ENCODE assay signal across 15 mouse cellular contexts in genomic region chr8:125920281-125920680, GRCm38 (mm10). TPM values are rescaled to one million over a fixed set of nuclear protein-coding genes. Genes with fewer than 3 reads are reported as not detected.
DNase-seq lines count a peak whose midpoint lies in the region; ATAC-seq and TF ChIP-seq lines count a peak whose summit lies in the region.
"Had no signal": no experiment of that assay in that cellular context is flagged by ENCODE, and none has a peak within 500 bp of the region (broad histone marks: within the 10 kb centered on the region; RNA-seq: fewer than 3 reads in every experiment).

No protein-coding gene starts in this region.

- peak overlapping the region; percentile 47 for H3K27ac ChIP-seq in kidney, adult 2 months (ENCODE audit: insufficient read depth, low read depth, low read length)
- no peak overlapping the region for H3K27ac ChIP-seq in midbrain, postnatal 0 days (ENCODE audit: low read depth, low read length)
- H3K27ac ChIP-seq in midbrain, embryonic 15.5 days = no peak overlapping the region
- H3K27ac ChIP-seq in forebrain, embryonic 15.5 days (replicated peaks) = 0 out of 2 replicates have a peak overlapping the region, but pooled peaks have one; percentile 57
- H3K27ac ChIP-seq in limb, embryonic 14.5 days (replicated peaks; ENCODE audit: low read depth, low read length) = peak overlapping the region; percentile 29; the same call in 1 of the 2 replicates
- no peak overlapping the region for H3K27ac ChIP-seq in layer of hippocampus, adult 2 months
- H3K27ac ChIP-seq: embryonic facial prominence, embryonic 13.5 days; heart, embryonic 13.5 days; liver, embryonic 14.5 days had no signal

- no peak overlapping the region for H3K4me3 ChIP-seq in kidney, adult 2 months (ENCODE audit: insufficient read depth, low read depth, low read length)
- H3K4me3 ChIP-seq in midbrain, postnatal 0 days (ENCODE audit: low read depth, low read length) = no peak overlapping the region
- no peak overlapping the region for H3K4me3 ChIP-seq in midbrain, embryonic 15.5 days
- no peak overlapping the region for H3K4me3 ChIP-seq in forebrain, embryonic 15.5 days
- H3K4me3 ChIP-seq in limb, embryonic 14.5 days (replicated peaks; ENCODE audit: low read length) = no peak overlapping the region
- H3K4me3 ChIP-seq in layer of hippocampus, adult 2 months = no peak overlapping the region
- H3K4me3 ChIP-seq: embryonic facial prominence, embryonic 13.5 days; heart, embryonic 13.5 days had no signal

- DNase-seq in kidney, adult 2 months = no peak
- no peak for DNase-seq in kidney, adult 11 months
- DNase-seq in midbrain, postnatal 0 days (ENCODE audit: low spot score) = peak; percentile 10
- no peak for DNase-seq in limb, embryonic 14.5 days (ENCODE audit: low spot score)
- no peak for DNase-seq in layer of hippocampus, adult 2 months (ENCODE audit: low spot score in 2 of 2)
- no peak for DNase-seq in heart, postnatal 25 days (ENCODE audit: low spot score)
- DNase-seq: cerebellum, adult 11 months; gastrocnemius, postnatal 36 days had no signal

- H3K4me1 ChIP-seq in kidney, adult 2 months (ENCODE audit: control insufficient read depth, insufficient read depth, low read length) = peaks cover 30% of the 10 kb centered on the region
- H3K4me1 ChIP-seq in midbrain, postnatal 0 days (ENCODE audit: insufficient read depth, low read length) = no peaks in the 10 kb centered on the region
- H3K4me1 ChIP-seq in midbrain, embryonic 15.5 days = no peaks in the 10 kb centered on the region
- H3K4me1 ChIP-seq in forebrain, embryonic 15.5 days = 0 out of 2 replicates have a peak, but pooled peaks cover 4% of the 10 kb centered on the region
- H3K4me1 ChIP-seq in limb, embryonic 14.5 days (ENCODE audit: control insufficient read depth, insufficient read depth, low read length) = 0 out of 2 replicates have a peak, but pooled peaks cover 5% of the 10 kb centered on the region

- intact Hi-C loops in heart, postnatal 25 days (cut with DNase I) = no loop called here

- H3K9me3 ChIP-seq in midbrain, postnatal 0 days (ENCODE audit: low read length) = no peaks in the 10 kb centered on the region
- H3K9me3 ChIP-seq in midbrain, embryonic 15.5 days = no peaks in the 10 kb centered on the region
- H3K9me3 ChIP-seq in forebrain, embryonic 15.5 days = no peaks in the 10 kb centered on the region
- no peaks in the 10 kb centered on the region for H3K9me3 ChIP-seq in limb, embryonic 14.5 days (ENCODE audit: control insufficient read depth, low read length)
- H3K9me3 ChIP-seq: embryonic facial prominence, embryonic 13.5 days; heart, embryonic 13.5 days had no signal

- TF ChIP-seq POLR2A in kidney, adult 2 months (IDR thresholded peaks at IDR 0.05; ENCODE audit: low read depth, low read length) = no peak
- TF ChIP-seq POLR2A in limb, embryonic 14.5 days (IDR thresholded peaks at IDR 0.05; ENCODE audit: borderline replicate concordance, extremely low read depth, insufficient read depth, insufficient read length) = no peak

- no peak overlapping the region for H3K4me2 ChIP-seq in midbrain, postnatal 0 days (ENCODE audit: low read depth, low read length, poor library complexity, severe bottlenecking)
- H3K4me2 ChIP-seq in midbrain, embryonic 15.5 days = no peak overlapping the region
- no peak overlapping the region for H3K4me2 ChIP-seq in forebrain, embryonic 15.5 days (replicated peaks)
- H3K4me2 ChIP-seq in limb, embryonic 14.5 days (replicated peaks; ENCODE audit: low read depth, low read length, severe bottlenecking) = no peak overlapping the region
- H3K4me2 ChIP-seq: embryonic facial prominence, embryonic 13.5 days; heart, embryonic 13.5 days had no signal

- TF ChIP-seq CTCF in kidney, adult 2 months (conservative IDR thresholded peaks at IDR 0.05; ENCODE audit: insufficient read depth, insufficient read length, low read depth, low read length) = no peak
- TF ChIP-seq CTCF in midbrain, postnatal 0 days (IDR thresholded peaks at IDR 0.05) = no peak
- no peak for TF ChIP-seq CTCF in layer of hippocampus, adult 2 months (conservative IDR thresholded peaks at IDR 0.05)

- no peak for ATAC-seq in midbrain, postnatal 0 days (ENCODE audit: low FRiP score)
- ATAC-seq in midbrain, embryonic 15.5 days (replicated peaks) = no peak
- ATAC-seq in forebrain, embryonic 15.5 days (replicated peaks) = peak; percentile 76
- no peak for ATAC-seq in limb, embryonic 14.5 days (ENCODE audit: low FRiP score, low read depth)
- ATAC-seq: activated CD4-positive, CD25-positive, alpha-beta regulatory T cell, adult 4 months; CD4-positive, CD25-positive, alpha-beta regulatory T cell, adult 4 months had no signal

- H3K9ac ChIP-seq in midbrain, postnatal 0 days (replicated peaks; ENCODE audit: low read length, poor library complexity, severe bottlenecking) = no peak overlapping the region
- H3K9ac ChIP-seq in midbrain, embryonic 15.5 days = no peak overlapping the region
- H3K9ac ChIP-seq in forebrain, embryonic 15.5 days (replicated peaks) = no peak overlapping the region
- H3K9ac ChIP-seq in limb, embryonic 14.5 days (ENCODE audit: low read depth, low read length, severe bottlenecking) = no peak overlapping the region
- H3K9ac ChIP-seq: embryonic facial prominence, embryonic 13.5 days; heart, embryonic 13.5 days; liver, embryonic 14.5 days had no signal

- H3K36me3 ChIP-seq in kidney, adult 2 months (ENCODE audit: control insufficient read depth, insufficient read depth, low read length) = no peaks in the 10 kb centered on the region
- no peaks in the 10 kb centered on the region for H3K36me3 ChIP-seq in midbrain, postnatal 0 days (ENCODE audit: insufficient read depth, low read length)
- no peaks in the 10 kb centered on the region for H3K36me3 ChIP-seq in midbrain, embryonic 15.5 days (replicated peaks)
- no peaks in the 10 kb centered on the region for H3K36me3 ChIP-seq in forebrain, embryonic 15.5 days
- H3K36me3 ChIP-seq in limb, embryonic 14.5 days (ENCODE audit: control insufficient read depth, insufficient read depth, low read length) = no peaks in the 10 kb centered on the region
- H3K36me3 ChIP-seq: embryonic facial prominence, embryonic 13.5 days; heart, embryonic 13.5 days had no signal

- no peaks in the 10 kb centered on the region for H3K27me3 ChIP-seq in kidney, adult 2 months (replicated peaks; ENCODE audit: control insufficient read depth, insufficient read depth, low read length)
- no peaks in the 10 kb centered on the region for H3K27me3 ChIP-seq in midbrain, postnatal 0 days (ENCODE audit: insufficient read depth, low read length)
- no peaks in the 10 kb centered on the region for H3K27me3 ChIP-seq in midbrain, embryonic 15.5 days (replicated peaks)
- no peaks in the 10 kb centered on the region for H3K27me3 ChIP-seq in forebrain, embryonic 15.5 days
- H3K27me3 ChIP-seq in limb, embryonic 14.5 days (ENCODE audit: control insufficient read depth, insufficient read depth, low read length) = no peaks in the 10 kb centered on the region
- H3K27me3 ChIP-seq: embryonic facial prominence, embryonic 13.5 days; heart, embryonic 13.5 days had no signal

- 61% methylated on average over 10 of the region's 10 CpGs for WGBS in kidney, adult 2 months
- whole genome bisulfite sequencing in midbrain, postnatal 0 days = 75% methylated on average over 10 of the region's 10 CpGs
- 76% methylated on average over 10 of the region's 10 CpGs for WGBS in midbrain, embryonic 15.5 days
- WGBS in forebrain, embryonic 15.5 days = 50% methylated on average over 10 of the region's 10 CpGs
- WGBS in limb, embryonic 14.5 days = 67% methylated on average over 10 of the region's 10 CpGs

RNA-seq across cellular contexts. Expression of gene Map3k21, which starts 10.0 kb away (rescaled TPM):
- 4.4 and 5.0 TPM in 2 replicates for polyA plus RNA-seq in kidney, adult 2 months (2012; rRNA removed)
- 2.8 and 3.5 TPM in 2 replicates for total RNA-seq in midbrain, postnatal 0 days (2014; rRNA removed)
- polyA plus RNA-seq in midbrain, postnatal 0 days (2015; fragmentation: Nextera tagmentation; extraction: Ambion mirVana) = 0.85 and 0.98 TPM in 2 replicates
- 0.60 and 0.72 TPM in 2 replicates for polyA plus RNA-seq in midbrain, embryonic 15.5 days (2015; fragmentation: Nextera tagmentation; extraction: Ambion mirVana)
- 0.20 and 0.50 TPM in 2 replicates for polyA plus RNA-seq in forebrain, embryonic 15.5 days (2015; fragmentation: Nextera tagmentation; extraction: Ambion mirVana)
- 0.47 TPM in 2 replicates for polyA plus RNA-seq in limb, embryonic 14.5 days (2012; rRNA removed)
- polyA plus RNA-seq in limb, embryonic 14.5 days (2014; fragmentation: Nextera tagmentation; extraction: Ambion mirVana) = 0.04 and 0.18 TPM in 2 replicates
- 1 to 10 TPM; 1.5 to 1.7 TPM for total RNA-seq in layer of hippocampus, adult 2 months (2021)
- total RNA-seq in heart, postnatal 25 days (2021) = under 1 TPM; 0.60 to 0.73 TPM
- polyA plus RNA-seq: activated CD4-positive, CD25-positive, alpha-beta regulatory T cell, adult 4 months; CD4-positive, CD25-positive, alpha-beta regulatory T cell, adult 4 months had no signal

RNA-seq across cellular contexts. Expression of gene Pcnx2, which starts 22.2 kb away (rescaled TPM):
- 0.20 and 0.23 TPM in 2 replicates for polyA plus RNA-seq in kidney, adult 2 months (2012; rRNA removed)
- total RNA-seq in midbrain, postnatal 0 days (2014; rRNA removed) = 15.7 and 16.4 TPM in 2 replicates
- polyA plus RNA-seq in midbrain, postnatal 0 days (2015; fragmentation: Nextera tagmentation; extraction: Ambion mirVana) = 2.6 and 3.2 TPM in 2 replicates
- 6.2 and 7.5 TPM in 2 replicates for polyA plus RNA-seq in midbrain, embryonic 15.5 days (2015; fragmentation: Nextera tagmentation; extraction: Ambion mirVana)
- polyA plus RNA-seq in forebrain, embryonic 15.5 days (2015; fragmentation: Nextera tagmentation; extraction: Ambion mirVana) = 3.8 and 4.2 TPM in 2 replicates
- polyA plus RNA-seq in limb, embryonic 14.5 days (2012; rRNA removed) = 0.33 and 0.42 TPM in 2 replicates
- polyA plus RNA-seq in limb, embryonic 14.5 days (2014; fragmentation: Nextera tagmentation; extraction: Ambion mirVana) = 0.15 and 0.39 TPM in 2 replicates
- total RNA-seq in layer of hippocampus, adult 2 months (2021) = 10 to 100 TPM; 66.8 to 69.1 TPM
- total RNA-seq in heart, postnatal 25 days (2021) = under 1 TPM; 0.44 to 0.50 TPM

Comparison
In these comparisons a context has a peak if more than half of its experiments do, and no peak if none do; other contexts are left out.
1. H3K27ac ChIP-seq: peak in kidney, adult 2 months (single experiment), forebrain, embryonic 15.5 days (single experiment) and limb, embryonic 14.5 days (single experiment); none in midbrain, postnatal 0 days (single experiment), midbrain, embryonic 15.5 days (single experiment) and layer of hippocampus, adult 2 months (single experiment).